Mouse (Mus musculus) erythroblast, embryonic 14.5 days (primary cell): ENCODE data around the gene Dcpp1.

Experiments
- GATA1 ChIP-seq: IDR thresholded peaks from 2 replicates; pipeline ENCODE4 v1.6.1; 2012; ENCODE audit warnings: low read length, inconsistent platforms, mixed read lengths
- TAL1 ChIP-seq: IDR thresholded peaks from 3 replicates; pipeline ENCODE4 v1.6.1; 2012; ENCODE audit warnings: low read length, inconsistent platforms, mixed read lengths

GRCm38 (mm10) chr17:23931157-23931556, 50.5 kb downstream of the Dcpp1 start:
- TF ChIP-seq GATA1 (no peak), TAL1 (no peak)
